Mouse (Mus musculus) bone marrow macrophage, adult 2 months (primary cell): Measurements from ENCODE around the gene Wdr35.

Experiments
- CTCF ChIP-seq: IDR thresholded peaks from 2 replicates; pipeline ENCODE4 v1.5.1; 2012; ENCODE audit warnings: low read depth, mild to moderate bottlenecking, low read length, moderate library complexity
- POLR2A ChIP-seq: IDR thresholded peaks from 2 replicates; pipeline ENCODE4 v1.6.1; 2012; ENCODE audit warnings: mild to moderate bottlenecking, low read depth, low read length, borderline replicate concordance

DNA sequence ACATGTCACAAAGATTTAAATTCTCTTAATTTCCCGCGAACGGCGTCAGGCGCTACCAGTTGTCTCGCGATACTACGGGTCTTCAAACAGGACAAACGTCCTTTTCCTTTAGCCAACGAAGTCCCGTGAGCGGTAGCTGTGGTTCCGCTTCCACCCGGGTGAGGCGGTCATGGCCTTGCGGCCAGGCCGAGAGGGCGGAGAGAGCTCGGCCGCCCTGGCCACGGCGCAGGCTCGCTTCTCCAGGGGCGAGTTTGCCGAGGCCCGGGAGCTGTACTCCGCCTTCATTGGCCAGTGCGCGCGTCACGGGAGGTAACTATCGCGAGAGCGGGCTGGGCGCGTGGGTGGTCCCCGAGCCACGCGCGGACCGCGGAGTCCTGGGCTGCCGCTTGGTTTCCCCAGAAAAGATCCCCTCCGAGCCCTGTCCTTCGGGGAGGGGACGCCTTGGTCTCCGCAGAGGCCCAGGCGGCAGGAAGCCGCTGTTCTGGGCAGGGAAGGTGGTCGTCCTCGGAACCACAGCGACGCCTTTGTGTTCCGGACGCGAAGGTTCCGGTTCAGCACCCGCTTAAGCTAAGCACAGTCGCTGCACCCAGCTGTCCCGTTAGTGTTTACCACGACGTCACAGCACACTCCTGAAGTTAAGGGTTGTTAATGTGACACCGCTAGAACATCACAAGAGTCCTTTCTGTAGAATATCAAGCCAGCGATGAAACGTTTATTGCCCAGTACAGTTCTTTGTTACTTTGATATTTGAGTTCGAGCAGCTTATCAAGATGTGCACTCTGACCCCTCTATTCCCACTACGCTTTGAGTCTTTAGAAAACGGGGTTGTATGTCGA is 56.4 kb downstream of the Wdr35 start, which contains the start of gene Ttc32:
- TF ChIP-seq CTCF (no peak), POLR2A (peak; percentile 89; the same call in 1 of the 2 replicates)
